Mouse (Mus musculus) heart, adult 2 months (tissue): Measurements from ENCODE around the gene Camta1.

Source experiments
- CTCF ChIP-seq: fragments of 200-600 bp; IDR thresholded peaks from 2 replicates; pipeline ENCODE4 v1.8.1; 2022; ENCODE audit warnings: antibody characterized with exemption, mild to moderate bottlenecking, moderate library complexity
- POLR2A ChIP-seq: fragments of 200-500 bp; IDR thresholded peaks from 2 replicates; pipeline ENCODE4 v1.6.1; 2011; ENCODE audit warnings: mild to moderate bottlenecking, low read depth, low read length, control low read depth; ENCODE audit not compliant: insufficient read depth

DNA sequence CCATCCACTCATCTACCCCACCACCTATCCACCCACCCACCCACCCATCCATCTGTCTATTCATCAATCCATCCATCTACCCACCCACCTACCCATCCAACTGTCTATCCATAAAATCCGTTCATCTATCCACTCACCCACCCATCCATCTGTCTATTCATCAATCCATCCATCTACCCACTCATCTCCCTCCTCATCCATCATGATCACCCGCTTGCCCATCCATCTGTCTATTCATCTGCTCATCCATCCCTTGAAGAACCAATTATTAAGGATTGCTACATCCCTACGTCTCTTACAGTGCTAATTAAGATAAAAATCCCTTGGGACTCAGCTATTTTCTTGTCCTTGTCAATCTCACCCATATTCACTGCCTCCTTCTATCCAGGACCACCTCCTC, 742.8 kb downstream of the Camta1 start:
- no peak for TF ChIP-seq CTCF
- TF ChIP-seq POLR2A: no peak
